Mouse (Mus musculus) intestine, postnatal 0 days (tissue): ENCODE data around the gene Ppm1h. TPM values are rescaled to one million over a fixed set of nuclear protein-coding genes. Genes with fewer than 3 reads are reported as not detected.
A peak's percentile ranks its signal among the peaks of the same experiment; 100 is the strongest.

Experiments
- ATAC-seq: fragments of 200-750 bp; cut with Nextera tagmentation; 2 replicates; pipeline ENCODE4 v1.8.0; 2017; ENCODE audit warnings: mild to moderate bottlenecking, moderate TSS enrichment, moderate library complexity
- H3K27ac ChIP-seq: fragments of 300-500 bp; sonication (generic); 2 replicates; pipeline ENCODE4 v1.5.1; 2014; ENCODE audit warnings: mild to moderate bottlenecking, low read depth, low read length, moderate library complexity
- H3K27me3 ChIP-seq: fragments of 300-500 bp; sonication (generic); replicated peaks from 2 replicates; pipeline ENCODE4 v1.6.1; 2014; ENCODE audit warnings: low read length, mixed read lengths; ENCODE audit not compliant: control insufficient read depth, insufficient read depth
- H3K36me3 ChIP-seq: fragments of 300-500 bp; sonication (generic); 2 replicates; pipeline ENCODE4 v1.6.1; 2014; ENCODE audit warnings: mild to moderate bottlenecking, moderate library complexity; ENCODE audit not compliant: control insufficient read depth, insufficient read depth
- H3K4me1 ChIP-seq: fragments of 300-500 bp; sonication (generic); replicated peaks from 2 replicates; pipeline ENCODE4 v1.6.1; 2014; ENCODE audit warnings: antibody characterized with exemption, low read length, mixed read lengths; ENCODE audit not compliant: control insufficient read depth, insufficient read depth
- H3K4me2 ChIP-seq: fragments of 300-500 bp; sonication (generic); replicated peaks from 2 replicates; pipeline ENCODE4 v1.6.1; 2014; ENCODE audit warnings: low read depth, mild to moderate bottlenecking, moderate library complexity
- H3K4me3 ChIP-seq: fragments of 300-500 bp; sonication (generic); 2 replicates; pipeline ENCODE4 v1.5.1; 2014; ENCODE audit warnings: low read depth, low read length
- H3K9ac ChIP-seq: fragments of 300-500 bp; sonication (generic); 2 replicates; pipeline ENCODE4 v1.6.1; 2014; ENCODE audit warnings: mild to moderate bottlenecking, low read depth, low read length
- H3K9me3 ChIP-seq: fragments of 300-500 bp; sonication (generic); 2 replicates; pipeline ENCODE4 v1.6.1; 2016; ENCODE audit warnings: mixed run types; ENCODE audit not compliant: control insufficient read depth
- CTCF ChIP-seq: sonication (generic); IDR thresholded peaks from 2 replicates; pipeline ENCODE4 v1.5.1; 2016; ENCODE audit warnings: low read depth, mild to moderate bottlenecking, control low read depth, antibody characterized with exemption, moderate library complexity
- WGBS: fragments of 180-500 bp; shearing (Covaris S2); extraction: QIAGEN DNeasy Blood & Tissue Kit; methylation state at CpG from one replicate; pipeline ENCODE4 v1.1.7; 2014; 5-methylcytosine and 5-hydroxymethylcytosine counted together
- polyA plus RNA-seq: library from polyadenylated mRNA; unstranded; fragments of >200 nt; fragmentation: Nextera tagmentation; extraction: Ambion mirVana; gene quantifications from 2 replicates; pipeline ENCODE4 v1.2.1, GENCODE M21; 2015

Ppm1h gene
- polyA plus RNA-seq, 1 experiment from 2014 or later = 17.9 TPM

- Histone ChIP-seq H3K4me1 (peaks cover 11% of the 10 kb centered on the region; the same call in 1 of the 2 replicates), H3K27ac (no peak overlapping the region; the same call in 1 of the 2 replicates), H3K9ac (no peak overlapping the region), H3K4me3 (no peak overlapping the region), H3K4me2 (no peak overlapping the region), H3K36me3 (0 out of 2 replicates have a peak, but pooled peaks cover 3% of the 10 kb centered on the region), H3K27me3 (no peaks in the 10 kb centered on the region), H3K9me3 (no peaks in the 10 kb centered on the region)
- ATAC-seq = no peak
- WGBS = 74% methylated on average over 17 of the region's 17 CpGs
- TF ChIP-seq CTCF = no peak
Observed at GRCm38 (mm10) chr10:122856040-122856764, 177.6 kb downstream of the Ppm1h start.

GRCm38 (mm10) chr10:122857155-122857554, 178.6 kb downstream of the Ppm1h start:
- no peaks in the 10 kb centered on the region for H3K27me3 ChIP-seq
- no peak for TF ChIP-seq CTCF
- 0 out of 2 replicates have a peak, but pooled peaks cover 3% of the 10 kb centered on the region for H3K36me3 ChIP-seq
- H3K9me3 ChIP-seq = no peaks in the 10 kb centered on the region
- H3K4me2 ChIP-seq = no peak overlapping the region
- H3K27ac ChIP-seq = no peak overlapping the region
- no peak for ATAC-seq
- no peak overlapping the region for H3K9ac ChIP-seq
- H3K4me3 ChIP-seq = no peak overlapping the region
- 94% methylated on average over 15 of the region's 15 CpGs for WGBS
- peaks cover 11% of the 10 kb centered on the region; the same call in 1 of the 2 replicates for H3K4me1 ChIP-seq

GRCm38 (mm10) chr10:122858904-122859641, 180.5 kb downstream of the Ppm1h start:
- no peak for TF ChIP-seq CTCF
- Histone ChIP-seq H3K9me3 (no peaks in the 10 kb centered on the region), H3K36me3 (0 out of 2 replicates have a peak, but pooled peaks cover 3% of the 10 kb centered on the region), H3K4me1 (peaks cover 11% of the 10 kb centered on the region; the same call in 1 of the 2 replicates), H3K4me3 (no peak overlapping the region), H3K27me3 (no peaks in the 10 kb centered on the region), H3K9ac (no peak overlapping the region), H3K27ac (no peak overlapping the region), H3K4me2 (no peak overlapping the region)
- 63% methylated on average over 8 of the region's 8 CpGs for WGBS
- peak; percentile 82 for ATAC-seq

- Histone ChIP-seq H3K9me3 (no peaks in the 10 kb centered on the region), H3K4me3 (no peak overlapping the region), H3K4me1 (peaks cover 11% of the 10 kb centered on the region; the same call in 1 of the 2 replicates), H3K27ac (no peak overlapping the region), H3K36me3 (0 out of 2 replicates have a peak, but pooled peaks cover 3% of the 10 kb centered on the region), H3K9ac (no peak overlapping the region), H3K27me3 (no peaks in the 10 kb centered on the region), H3K4me2 (no peak overlapping the region)
- TF ChIP-seq CTCF = no peak
- no peak for ATAC-seq
- 68% methylated on average over 8 of the region's 8 CpGs for WGBS
Observed at GRCm38 (mm10) chr10:122859642-122859997, 181.1 kb downstream of the Ppm1h start.

- ATAC-seq = no peak
Observed at GRCm38 (mm10) chr10:122860076-122860475, 181.5 kb downstream of the Ppm1h start.

More at GRCm38 (mm10) chr10:122860076-122860475, 181.5 kb downstream of the Ppm1h start:
- H3K27ac ChIP-seq = no peak overlapping the region; the same call in 1 of the 2 replicates
- peaks cover 11% of the 10 kb centered on the region; the same call in 1 of the 2 replicates for H3K4me1 ChIP-seq
- no peak overlapping the region for H3K4me3 ChIP-seq
- no peaks in the 10 kb centered on the region for H3K9me3 ChIP-seq
- no peaks in the 10 kb centered on the region for H3K27me3 ChIP-seq
- no peak for TF ChIP-seq CTCF
- WGBS = 45% methylated on average over 7 of the region's 7 CpGs
- H3K9ac ChIP-seq = no peak overlapping the region
- H3K36me3 ChIP-seq = 0 out of 2 replicates have a peak, but pooled peaks cover 3% of the 10 kb centered on the region
- H3K4me2 ChIP-seq = no peak overlapping the region
